Mouse (Mus musculus): ENCODE results near the gene Farp1.

DNA sequence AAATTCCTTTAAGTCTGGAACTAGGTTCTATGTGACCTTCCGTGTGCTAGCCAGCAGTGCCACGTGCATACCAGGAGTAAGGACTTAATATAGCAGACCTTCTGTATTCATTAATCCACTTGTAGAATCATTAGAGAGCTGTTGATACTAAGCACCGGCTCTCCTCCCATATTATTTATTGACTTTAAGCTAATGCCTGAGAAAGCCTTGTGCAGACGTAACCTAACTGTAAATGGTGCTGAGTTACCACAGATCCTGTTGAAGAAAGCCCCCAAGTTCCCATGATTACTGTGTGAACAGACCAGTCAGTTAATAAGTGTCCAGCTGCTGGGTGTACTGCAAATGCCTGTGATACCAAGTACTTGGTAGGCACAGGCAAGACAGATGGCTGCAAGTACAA lies 81.7 kb downstream of the Farp1 start:
- no peak for TF ChIP-seq CTCF (IDR thresholded peaks at IDR 0.05; ENCODE audit: borderline replicate concordance, insufficient read depth, low read depth, low read length)
- no peak for TF ChIP-seq POLR2A (IDR thresholded peaks at IDR 0.05; ENCODE audit: borderline replicate concordance, insufficient read depth, low read length)
